Mouse (Mus musculus) kidney, embryonic 15.5 days (tissue): ENCODE data around the gene Ttll5. TPM values are rescaled to one million over a fixed set of nuclear protein-coding genes. Genes with fewer than 3 reads are reported as not detected.

ENCODE experiments used
- ATAC-seq: fragments of 200-750 bp; cut with Nextera tagmentation; replicated peaks from 2 replicates; pipeline ENCODE4 v1.8.0; 2017; ENCODE audit warnings: moderate TSS enrichment; ENCODE audit not compliant: low FRiP score
- H3K27ac ChIP-seq: fragments of 300-500 bp; sonication (generic); 2 replicates; pipeline ENCODE4 v1.5.1; 2015; ENCODE audit warnings: mild to moderate bottlenecking, inconsistent platforms
- H3K27me3 ChIP-seq: fragments of 300-500 bp; sonication (generic); 2 replicates; pipeline ENCODE4 v1.6.1; 2015; ENCODE audit warnings: inconsistent platforms
- H3K36me3 ChIP-seq: fragments of 300-500 bp; sonication (generic); 2 replicates; pipeline ENCODE4 v1.6.1; 2015; ENCODE audit warnings: inconsistent platforms
- H3K4me1 ChIP-seq: fragments of 300-500 bp; sonication (generic); 2 replicates; pipeline ENCODE4 v1.6.1; 2015; ENCODE audit warnings: inconsistent platforms
- H3K4me2 ChIP-seq: fragments of 300-500 bp; sonication (generic); 2 replicates; pipeline ENCODE4 v1.6.1; 2015; ENCODE audit warnings: moderate library complexity, mild to moderate bottlenecking, inconsistent platforms
- H3K4me3 ChIP-seq: fragments of 300-500 bp; sonication (generic); replicated peaks from 2 replicates; pipeline ENCODE4 v1.5.1; 2015; ENCODE audit warnings: mild to moderate bottlenecking, inconsistent platforms
- H3K9ac ChIP-seq: fragments of 300-500 bp; sonication (generic); 2 replicates; pipeline ENCODE4 v1.6.1; 2015; ENCODE audit warnings: mild to moderate bottlenecking, inconsistent platforms
- H3K9me3 ChIP-seq: fragments of 300-500 bp; sonication (generic); replicated peaks from 2 replicates; pipeline ENCODE4 v1.6.1; 2016; ENCODE audit warnings: inconsistent platforms
- WGBS: fragments of 180-500 bp; shearing (Covaris S2); methylation state at CpG from one replicate; pipeline ENCODE4 v1.1.7; 2015; ENCODE audit warnings: mixed read lengths; 5-methylcytosine and 5-hydroxymethylcytosine counted together
- polyA plus RNA-seq: library from polyadenylated mRNA; unstranded; fragments of >200 nt; fragmentation: Nextera tagmentation; extraction: Ambion mirVana; gene quantifications from 2 replicates; pipeline ENCODE4 v1.2.1, GENCODE M21; 2015

Ttll5 gene
- polyA plus RNA-seq, 1 experiment from 2014 or later, result 13.0 TPM

GRCm38 (mm10) chr12:85885024-85885423, 60.6 kb downstream of the Ttll5 start:
- Histone ChIP-seq H3K27me3 (no peaks in the 10 kb centered on the region), H3K4me3 (no peak overlapping the region), H3K9ac (no peak overlapping the region), H3K27ac (no peak overlapping the region), H3K36me3 (peaks cover 9% of the 10 kb centered on the region; the same call in 1 of the 2 replicates), H3K4me2 (no peak overlapping the region), H3K4me1 (no peaks in the 10 kb centered on the region), H3K9me3 (no peaks in the 10 kb centered on the region)
- 95% methylated on average over 3 of the region's 3 CpGs for WGBS
- no peak for ATAC-seq

GRCm38 (mm10) chr12:85890054-85890453, 65.6 kb downstream of the Ttll5 start:
- H3K27ac ChIP-seq, result no peak overlapping the region
- H3K4me1 ChIP-seq, result no peaks in the 10 kb centered on the region
- no peak overlapping the region for H3K4me2 ChIP-seq
- no peak for ATAC-seq
- no peak overlapping the region for H3K4me3 ChIP-seq
- no peaks in the 10 kb centered on the region for H3K9me3 ChIP-seq
- WGBS, result 68% methylated on average over 4 of the region's 4 CpGs
- no peaks in the 10 kb centered on the region for H3K27me3 ChIP-seq
- peaks cover 40% of the 10 kb centered on the region; the same call in 1 of the 2 replicates for H3K36me3 ChIP-seq
- H3K9ac ChIP-seq, result no peak overlapping the region

GRCm38 (mm10) chr12:85903986-85904385, 79.5 kb downstream of the Ttll5 start:
- H3K36me3 ChIP-seq, result peaks cover 18% of the 10 kb centered on the region
- WGBS, result 91% methylated on average over 6 of the region's 6 CpGs
- ATAC-seq, result no peak
- H3K27me3 ChIP-seq, result no peaks in the 10 kb centered on the region
- H3K9me3 ChIP-seq, result no peaks in the 10 kb centered on the region
- H3K4me1 ChIP-seq, result no peaks in the 10 kb centered on the region
- H3K27ac ChIP-seq, result no peak overlapping the region
- no peak overlapping the region for H3K4me2 ChIP-seq
- H3K9ac ChIP-seq, result no peak overlapping the region
- no peak overlapping the region for H3K4me3 ChIP-seq

GRCm38 (mm10) chr12:85905666-85906065, 81.2 kb downstream of the Ttll5 start:
- Histone ChIP-seq H3K27me3 (no peaks in the 10 kb centered on the region), H3K9me3 (no peaks in the 10 kb centered on the region), H3K9ac (no peak overlapping the region), H3K4me1 (no peaks in the 10 kb centered on the region), H3K27ac (no peak overlapping the region), H3K4me2 (no peak overlapping the region), H3K4me3 (no peak overlapping the region), H3K36me3 (peaks cover 16% of the 10 kb centered on the region)
- 95% methylated on average over 2 of the region's 2 CpGs for WGBS
- no peak for ATAC-seq

GRCm38 (mm10) chr12:85907896-85908295, 83.4 kb downstream of the Ttll5 start:
- 75% methylated on average over 3 of the region's 3 CpGs for WGBS
- Histone ChIP-seq H3K4me2 (no peak overlapping the region), H3K36me3 (0 out of 2 replicates have a peak, but pooled peaks cover 3% of the 10 kb centered on the region), H3K27ac (no peak overlapping the region), H3K27me3 (no peaks in the 10 kb centered on the region), H3K4me1 (no peaks in the 10 kb centered on the region), H3K4me3 (no peak overlapping the region), H3K9ac (no peak overlapping the region), H3K9me3 (no peaks in the 10 kb centered on the region)
- no peak for ATAC-seq

- Histone ChIP-seq H3K4me2 (no peak overlapping the region), H3K9me3 (no peaks in the 10 kb centered on the region), H3K36me3 (0 out of 2 replicates have a peak, but pooled peaks cover 8% of the 10 kb centered on the region), H3K4me3 (no peak overlapping the region), H3K9ac (no peak overlapping the region), H3K27me3 (no peaks in the 10 kb centered on the region), H3K27ac (no peak overlapping the region), H3K4me1 (no peaks in the 10 kb centered on the region)
- 62% methylated on average over 6 of the region's 6 CpGs for WGBS
- no peak for ATAC-seq
These were observed 86.4 kb downstream of the Ttll5 start for GRCm38 (mm10) chr12:85910811-85911210.

- 0 out of 2 replicates have a peak, but pooled peaks cover 12% of the 10 kb centered on the region for H3K36me3 ChIP-seq
- H3K4me2 ChIP-seq, result no peak overlapping the region
- no peaks in the 10 kb centered on the region for H3K27me3 ChIP-seq
- no peaks in the 10 kb centered on the region for H3K4me1 ChIP-seq
- no peak overlapping the region for H3K4me3 ChIP-seq
- no peak overlapping the region for H3K9ac ChIP-seq
- whole genome bisulfite sequencing, result 89% methylated on average over 13 of the region's 13 CpGs
- no peak overlapping the region for H3K27ac ChIP-seq
- no peaks in the 10 kb centered on the region for H3K9me3 ChIP-seq
- no peak for ATAC-seq
These were observed 88.4 kb downstream of the Ttll5 start for GRCm38 (mm10) chr12:85912712-85913504.

- Histone ChIP-seq H3K27me3 (no peaks in the 10 kb centered on the region), H3K36me3 (0 out of 2 replicates have a peak, but pooled peaks cover 11% of the 10 kb centered on the region), H3K9ac (no peak overlapping the region), H3K4me2 (no peak overlapping the region), H3K4me1 (no peaks in the 10 kb centered on the region), H3K9me3 (no peaks in the 10 kb centered on the region), H3K27ac (no peak overlapping the region), H3K4me3 (no peak overlapping the region)
- ATAC-seq, result no peak
- WGBS, result 50% methylated on average over 4 of the region's 4 CpGs
These were observed 102.4 kb downstream of the Ttll5 start for GRCm38 (mm10) chr12:85926897-85927296.

- Histone ChIP-seq H3K27ac (no peak overlapping the region), H3K9ac (no peak overlapping the region), H3K27me3 (no peaks in the 10 kb centered on the region), H3K4me3 (no peak overlapping the region), H3K9me3 (no peaks in the 10 kb centered on the region), H3K4me1 (no peaks in the 10 kb centered on the region), H3K36me3 (peaks cover 23% of the 10 kb centered on the region), H3K4me2 (no peak overlapping the region)
- 67% methylated on average over 10 of the region's 10 CpGs for WGBS
- no peak for ATAC-seq
These were observed 104.1 kb downstream of the Ttll5 start for GRCm38 (mm10) chr12:85928513-85928912.

- no peak overlapping the region for H3K9ac ChIP-seq
- no peak overlapping the region for H3K4me3 ChIP-seq
- no peaks in the 10 kb centered on the region for H3K4me1 ChIP-seq
- H3K27ac ChIP-seq, result no peak overlapping the region
- ATAC-seq, result no peak
- H3K9me3 ChIP-seq, result no peaks in the 10 kb centered on the region
- no peaks in the 10 kb centered on the region for H3K27me3 ChIP-seq
- WGBS, result 43% methylated on average over 4 of the region's 4 CpGs
- H3K4me2 ChIP-seq, result no peak overlapping the region
- peaks cover 33% of the 10 kb centered on the region for H3K36me3 ChIP-seq
These were observed 105.3 kb downstream of the Ttll5 start for GRCm38 (mm10) chr12:85929711-85930110.

- no peak overlapping the region for H3K4me2 ChIP-seq
- no peak overlapping the region for H3K27ac ChIP-seq
- H3K4me1 ChIP-seq, result no peaks in the 10 kb centered on the region
- H3K4me3 ChIP-seq, result no peak overlapping the region
- ATAC-seq, result no peak
- peaks cover 30% of the 10 kb centered on the region for H3K36me3 ChIP-seq
- WGBS, result 68% methylated on average over 3 of the region's 3 CpGs
- H3K27me3 ChIP-seq, result no peaks in the 10 kb centered on the region
- no peaks in the 10 kb centered on the region for H3K9me3 ChIP-seq
- no peak overlapping the region for H3K9ac ChIP-seq
These were observed 106.3 kb downstream of the Ttll5 start for GRCm38 (mm10) chr12:85930713-85931112.

- H3K9ac ChIP-seq, result no peak overlapping the region
- no peak for ATAC-seq
- H3K9me3 ChIP-seq, result no peaks in the 10 kb centered on the region
- peaks cover 32% of the 10 kb centered on the region for H3K36me3 ChIP-seq
- no peaks in the 10 kb centered on the region for H3K4me1 ChIP-seq
- no peak overlapping the region for H3K4me2 ChIP-seq
- no peak overlapping the region for H3K4me3 ChIP-seq
- H3K27ac ChIP-seq, result no peak overlapping the region
- WGBS, result 94% methylated on average over 10 of the region's 10 CpGs
- no peaks in the 10 kb centered on the region for H3K27me3 ChIP-seq
These were observed 108.8 kb downstream of the Ttll5 start for GRCm38 (mm10) chr12:85933241-85933640.

GRCm38 (mm10) chr12:85937384-85937783, 112.9 kb downstream of the Ttll5 start:
- Histone ChIP-seq H3K27me3 (no peaks in the 10 kb centered on the region), H3K4me2 (no peak overlapping the region), H3K4me3 (no peak overlapping the region), H3K9ac (no peak overlapping the region), H3K36me3 (peaks cover 26% of the 10 kb centered on the region), H3K4me1 (no peaks in the 10 kb centered on the region), H3K9me3 (no peaks in the 10 kb centered on the region), H3K27ac (no peak overlapping the region)
- ATAC-seq, result no peak
- 78% methylated on average over 5 of the region's 5 CpGs for WGBS
